Mouse (Mus musculus): ENCODE measurements at regions not wholly inside any gene's neighbourhood (a gene's known extent, or its start where the extent isn't known, plus 50 kb on each side); places are given as distances from the start of the nearest gene placed in this dataset.

DNA sequence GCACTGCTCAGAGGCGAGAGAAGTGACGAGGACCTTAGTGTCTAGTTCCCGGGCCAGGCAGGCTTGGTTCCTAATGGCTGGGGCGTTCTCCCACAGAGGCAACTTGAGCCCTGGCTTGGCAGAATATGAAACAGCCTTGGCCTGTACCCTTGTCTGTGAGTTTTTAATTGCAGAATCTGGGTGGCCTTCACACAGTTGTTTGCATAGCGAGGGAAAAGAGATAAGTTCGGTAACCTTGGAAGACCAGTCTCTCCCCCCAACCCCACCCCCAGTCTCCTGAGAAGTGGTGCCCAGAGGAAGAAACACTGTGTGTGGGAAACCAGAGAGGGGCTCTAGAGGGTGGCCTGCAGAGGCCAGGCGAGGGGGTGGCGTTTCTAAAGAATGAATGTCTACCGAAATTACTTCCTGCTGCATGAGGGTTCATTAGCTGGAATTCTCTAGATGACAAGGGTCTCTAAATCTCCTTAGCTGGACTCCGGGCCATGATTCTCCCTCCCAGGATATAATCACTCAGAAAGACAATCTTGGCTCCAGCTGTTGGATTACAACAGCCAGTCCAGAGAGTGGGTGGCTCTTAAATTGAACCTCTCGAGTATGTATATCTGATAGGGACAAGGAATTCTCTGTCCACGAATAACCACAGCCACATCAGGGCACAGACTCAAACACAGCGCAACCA lies 142.8 kb downstream of the Gm10260 start:
- no peak for DNase-seq (ENCODE audit: low spot score in 2 of 2)

GRCm38 (mm10) chr13:97616919-97617318 lies 143.5 kb downstream of the Gm10260 start:
- DNase-seq (ENCODE audit: low spot score in 2 of 2), result no peak

DNA sequence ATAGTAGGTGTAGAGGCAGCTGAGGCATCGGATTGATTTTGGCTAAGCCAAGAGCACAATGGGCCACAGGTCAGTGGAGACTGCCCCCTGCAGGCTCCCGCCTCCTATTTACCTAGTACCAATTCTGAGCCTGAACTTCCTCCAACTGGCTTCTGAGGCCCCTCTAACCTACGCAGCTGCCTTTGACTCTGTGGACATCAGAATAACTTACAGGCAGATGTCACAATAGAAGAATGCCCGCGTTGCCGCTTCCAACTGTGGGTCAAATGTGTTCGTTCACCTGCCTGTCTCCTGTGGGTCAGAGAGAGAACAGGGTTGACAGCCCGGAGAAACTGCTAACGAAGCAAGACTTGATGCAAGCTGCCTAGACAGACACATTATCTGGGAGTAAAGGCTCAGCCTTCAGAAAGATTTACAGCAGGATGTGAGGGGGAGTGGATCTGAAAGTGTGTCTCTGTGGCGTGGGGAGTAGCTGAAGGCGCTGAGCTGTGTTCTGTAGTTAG lies 153.2 kb downstream of the Gm10260 start:
- DNase-seq (ENCODE audit: low spot score in 2 of 2), result peak in 1 of 2 experiments; percentile 29

DNA sequence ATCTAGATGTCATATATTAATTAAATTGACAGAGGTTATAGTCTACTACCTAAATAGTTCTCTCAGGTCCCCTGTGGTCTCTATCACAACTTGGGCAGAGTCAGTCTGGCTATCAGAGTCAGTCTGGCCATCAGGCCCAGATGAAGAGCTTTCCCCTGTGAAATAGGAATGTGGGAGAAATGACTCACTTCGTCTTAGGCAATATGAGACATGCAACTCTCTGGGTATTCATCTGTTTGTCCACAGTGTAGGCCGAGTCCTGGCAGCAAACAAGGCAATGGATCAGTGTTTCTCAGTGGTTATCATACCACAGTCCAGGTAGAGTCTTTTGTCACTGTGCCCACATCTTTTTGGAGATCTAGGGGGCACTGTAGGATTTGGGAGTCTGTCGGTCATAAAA lies 156.0 kb downstream of the Gm10260 start:
- DNase-seq (ENCODE audit: low spot score in 2 of 2), result no peak

DNA sequence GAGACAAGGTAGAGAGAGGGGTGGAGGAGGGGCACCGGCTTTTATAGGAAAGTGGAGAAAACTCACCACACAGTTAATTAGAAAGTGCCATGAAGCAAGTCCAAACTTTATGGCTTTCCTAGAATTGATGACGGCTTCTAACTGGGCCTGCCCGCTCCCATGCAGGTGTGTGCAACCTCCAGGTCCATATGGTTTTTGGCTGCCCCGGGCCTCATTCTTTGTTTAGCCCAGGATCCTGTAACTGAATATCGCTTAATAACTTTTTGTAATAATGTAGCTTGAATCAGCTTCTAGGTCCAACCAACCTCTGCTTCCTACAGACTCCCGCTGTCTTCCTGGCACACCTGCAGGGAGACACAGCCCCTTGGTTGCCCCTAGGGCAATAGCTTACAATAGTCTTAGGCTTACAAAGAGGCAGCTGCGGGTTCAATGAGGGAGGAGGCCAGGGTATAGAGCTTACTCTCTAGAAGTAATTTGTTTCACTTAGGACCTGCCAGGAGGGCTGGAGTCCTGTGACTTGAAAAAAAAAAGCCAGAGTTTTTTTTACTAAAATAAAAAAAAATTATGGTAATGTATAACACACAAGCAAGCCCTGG lies 159.2 kb downstream of the Gm10260 start:
- DNase-seq (ENCODE audit: low spot score in 2 of 2), result no peak

DNA sequence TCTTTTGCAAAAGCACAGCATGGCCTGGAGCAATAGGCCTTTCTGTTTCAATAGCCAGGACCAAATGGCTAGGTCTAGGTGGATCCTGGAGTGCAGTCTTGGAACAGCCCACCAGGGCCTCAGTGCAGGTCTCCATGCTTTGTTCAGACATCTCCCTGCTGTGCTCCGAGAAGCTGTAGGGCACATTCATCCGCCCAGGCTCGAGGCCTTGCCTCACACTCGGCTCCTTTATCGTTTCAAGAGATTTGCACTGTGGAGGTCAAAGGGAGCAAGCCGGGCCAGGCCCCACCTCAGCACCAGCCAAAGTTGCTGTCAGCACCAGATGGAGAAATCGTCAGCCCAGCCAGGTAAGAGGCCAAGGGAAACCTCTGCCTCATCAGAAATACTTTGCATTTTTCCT lies 160.3 kb downstream of the Gm10260 start:
- no peak for DNase-seq (ENCODE audit: low spot score in 2 of 2)

DNA sequence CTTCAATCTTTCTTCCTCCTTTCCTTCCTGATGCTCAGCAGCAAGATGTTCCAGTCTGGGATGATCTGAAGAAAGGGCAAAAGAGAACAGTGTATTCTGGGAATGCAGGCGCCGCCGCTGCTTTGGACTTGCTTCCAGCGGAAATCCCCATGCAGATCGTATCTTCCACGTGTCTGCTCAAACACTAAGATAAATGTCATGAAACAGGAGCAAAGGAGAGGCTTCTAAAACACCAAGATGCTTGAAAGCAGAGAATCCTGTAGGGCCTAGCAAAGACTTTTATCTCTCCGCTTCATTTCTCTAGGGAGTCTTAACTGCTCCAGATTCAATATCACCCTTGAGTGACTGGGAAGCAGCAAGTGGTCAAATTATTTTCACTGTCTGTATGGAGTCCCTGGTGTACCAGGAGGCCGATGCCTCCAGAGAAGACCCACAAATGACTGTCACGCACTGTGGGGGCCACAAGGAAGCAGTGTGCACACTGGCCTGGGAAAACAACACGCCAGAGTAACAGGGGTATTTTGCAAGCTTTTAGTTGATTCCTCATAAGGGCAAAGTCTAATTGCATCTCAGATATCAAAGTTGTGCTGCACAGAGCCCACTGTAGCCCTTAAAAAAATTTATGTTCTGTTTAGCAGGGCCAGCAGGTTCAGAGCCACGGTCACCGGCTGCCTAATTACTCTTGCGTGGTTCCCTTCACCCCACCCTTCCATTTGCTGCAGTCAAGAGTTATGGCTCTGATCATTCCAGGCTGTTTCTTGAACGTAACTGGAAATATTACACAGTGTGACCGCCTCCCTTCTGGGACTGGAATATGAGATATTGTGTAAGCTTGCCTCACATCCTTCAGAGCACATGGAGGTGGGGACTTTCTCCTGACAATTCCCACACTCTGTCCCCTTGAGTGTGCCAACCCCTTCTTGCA lies 161.7 kb downstream of the Gm10260 start:
- no peak for DNase-seq (ENCODE audit: low spot score in 2 of 2)

GRCm38 (mm10) chr13:97594851-97595250 lies 165.6 kb downstream of the Gm10260 start:
- DNase-seq (ENCODE audit: low spot score in 2 of 2), result no peak

- DNase-seq (ENCODE audit: low spot score in 2 of 2), result no peak
These were observed 170.8 kb downstream of the Gm10260 start for GRCm38 (mm10) chr13:97589626-97590025.

GRCm38 (mm10) chr13:97588085-97588484 lies 172.3 kb downstream of the Gm10260 start:
- no peak for DNase-seq (ENCODE audit: low spot score in 2 of 2)

DNA sequence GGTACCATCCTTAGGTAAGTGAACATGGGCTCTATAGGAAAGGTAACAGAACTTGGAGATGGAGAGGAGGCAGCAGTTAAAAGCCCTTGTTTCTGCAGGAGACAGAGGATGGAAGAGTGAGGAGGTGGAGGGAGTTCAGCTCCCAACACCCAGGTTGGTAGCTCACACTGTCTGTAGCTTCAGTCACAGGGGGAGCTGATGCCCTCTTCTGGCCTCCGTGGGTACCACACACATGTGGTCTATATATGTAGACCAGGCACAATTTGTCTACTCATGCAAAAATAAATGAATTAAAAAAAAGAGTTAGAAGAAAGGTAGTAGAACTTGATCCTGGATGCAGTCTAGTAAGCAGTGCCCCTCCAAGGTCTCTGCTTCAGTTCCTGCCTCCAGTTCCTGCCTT lies 173.3 kb downstream of the Gm10260 start:
- DNase-seq (ENCODE audit: low spot score in 2 of 2), result no peak

DNA sequence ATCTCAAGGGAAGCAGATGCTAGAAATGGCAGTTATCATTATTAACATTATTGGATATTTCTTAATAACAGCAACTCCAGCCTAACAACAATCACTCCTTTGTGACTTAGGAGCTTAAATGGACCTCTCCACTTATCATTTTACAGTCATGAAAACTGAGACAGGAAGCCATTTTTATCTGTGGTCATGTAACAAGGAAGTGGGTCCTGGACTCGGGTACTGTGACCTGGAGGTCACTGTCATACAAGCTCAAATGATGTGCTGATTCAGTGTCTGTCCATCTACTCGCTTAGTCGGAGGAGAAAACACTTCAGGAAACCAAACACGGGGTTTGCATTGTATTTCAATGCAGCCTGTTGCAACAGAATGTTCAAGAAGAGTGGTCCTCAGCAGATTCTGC lies 176.4 kb downstream of the Gm10260 start:
- DNase-seq (ENCODE audit: low spot score in 2 of 2), result no peak

DNA sequence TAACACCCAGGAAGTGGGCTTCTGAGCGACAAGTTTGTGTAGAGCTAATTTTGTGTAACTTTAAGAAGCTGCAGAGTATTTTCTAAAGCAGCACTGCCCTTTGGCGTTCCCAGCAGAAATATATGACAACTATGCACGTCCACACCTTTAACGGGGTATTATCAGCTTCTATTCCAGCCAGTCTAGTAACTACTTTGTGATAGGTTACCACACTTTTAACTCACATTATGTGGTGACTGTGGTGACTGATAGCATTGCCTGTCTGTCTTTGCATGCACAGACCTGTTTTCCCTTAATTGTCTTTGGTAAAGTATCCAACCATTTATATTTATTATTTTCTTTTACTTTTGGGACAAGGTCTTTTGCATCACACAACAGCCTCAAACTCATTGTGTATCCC lies 179.1 kb downstream of the Gm10260 start:
- no peak for DNase-seq (ENCODE audit: low spot score in 2 of 2)

- DNase-seq (ENCODE audit: low spot score in 2 of 2), result no peak
These were observed 180.1 kb downstream of the Gm10260 start for GRCm38 (mm10) chr13:97580241-97580874.

GRCm38 (mm10) chr13:97578595-97578994 lies 181.8 kb downstream of the Gm10260 start:
- no peak for DNase-seq (ENCODE audit: low spot score in 2 of 2)

DNA sequence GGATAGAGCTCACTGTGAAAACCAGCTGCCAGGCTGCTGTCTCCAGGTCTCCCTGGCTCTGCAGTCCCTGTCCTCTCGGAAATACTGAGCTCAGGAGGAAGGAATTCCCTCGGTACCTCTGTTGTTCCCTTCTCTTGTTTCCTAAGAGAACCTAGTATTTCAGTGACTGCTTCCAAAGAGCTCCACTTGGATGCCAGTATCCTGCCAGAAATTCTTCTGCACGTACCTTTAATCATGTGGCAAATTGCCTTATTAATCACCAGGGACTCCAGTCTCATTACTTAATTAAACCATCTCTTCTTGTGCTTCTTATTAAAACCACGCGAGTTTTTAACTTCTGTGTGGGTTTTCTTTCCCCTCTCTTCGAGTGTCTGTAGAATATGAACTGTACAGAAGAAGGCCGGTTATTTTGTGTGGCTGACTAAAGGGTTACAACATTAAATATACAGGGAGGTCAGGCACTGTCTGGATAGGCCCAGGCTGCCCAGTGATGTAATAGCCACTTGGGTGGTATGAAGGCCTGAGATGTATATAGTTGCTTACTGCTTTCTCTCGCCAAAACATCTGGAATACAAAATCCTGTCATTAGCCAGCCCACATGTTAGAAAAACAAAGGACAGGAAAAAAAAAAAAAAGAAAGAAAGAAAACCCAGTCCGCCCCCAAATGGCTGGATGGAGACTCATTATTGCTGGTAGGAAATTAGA lies 183.2 kb downstream of the Gm10260 start:
- DNase-seq (ENCODE audit: low spot score in 2 of 2), result no peak

DNA sequence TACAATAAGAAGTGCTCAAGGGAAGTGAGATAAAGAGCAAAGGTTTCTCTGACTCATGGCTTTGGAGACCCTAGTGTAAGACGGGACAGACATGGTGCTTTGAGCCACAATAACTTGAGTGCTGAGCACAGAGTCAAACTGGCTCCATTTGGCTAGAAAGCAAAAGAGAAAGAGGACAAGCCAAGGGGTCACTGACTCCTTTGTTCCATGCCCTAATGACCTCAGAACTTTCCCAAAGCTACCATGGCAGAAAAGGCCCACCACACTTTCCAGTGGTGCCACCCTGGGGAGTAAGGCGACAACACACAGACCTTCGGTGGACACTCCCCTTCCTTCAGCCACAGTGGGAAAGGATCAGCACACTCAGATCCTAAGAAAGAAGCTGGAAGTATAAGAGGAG lies 186.8 kb downstream of the Gm10260 start:
- no peak for DNase-seq (ENCODE audit: low spot score in 2 of 2)

DNA sequence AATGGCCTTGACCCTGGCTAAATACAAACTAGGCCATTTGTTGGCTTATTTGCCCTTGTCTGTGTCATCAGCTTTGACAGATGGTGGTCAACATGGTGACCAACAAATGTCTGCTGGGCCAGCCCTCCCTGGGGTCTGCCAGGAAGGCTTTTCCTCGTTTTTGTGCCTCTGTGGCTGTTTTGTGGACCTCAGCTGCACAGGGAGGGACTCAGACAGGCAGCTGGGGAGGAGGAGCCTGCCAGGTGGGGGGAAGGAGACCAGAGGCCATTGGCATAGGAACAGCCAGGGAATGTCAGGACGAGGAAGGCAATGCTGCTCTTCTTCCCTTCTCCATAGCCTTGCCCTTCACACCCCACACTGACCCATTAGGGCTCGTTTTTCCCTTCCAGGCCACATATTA lies 188.1 kb downstream of the Gm10260 start:
- no peak for DNase-seq (ENCODE audit: low spot score in 2 of 2)

DNA sequence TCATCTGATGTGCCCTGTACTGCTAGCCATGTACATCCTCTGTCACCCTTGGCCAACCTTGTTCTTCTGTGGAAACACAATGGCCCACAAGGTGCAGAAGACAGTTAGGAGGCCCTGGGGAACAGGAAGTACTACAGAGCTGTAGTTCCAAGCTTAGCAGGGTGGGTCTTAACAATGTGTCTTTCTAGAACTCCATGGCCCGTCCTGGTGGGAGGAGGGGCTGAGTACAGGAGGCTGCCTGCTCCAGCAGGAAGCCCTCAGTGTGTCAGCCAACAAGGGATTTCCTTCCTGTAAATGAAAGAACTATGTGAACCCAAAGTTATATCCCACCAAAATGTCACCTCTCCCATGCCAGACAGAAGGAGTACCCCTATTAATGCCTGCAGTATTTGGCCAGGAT lies 190.4 kb downstream of the Gm10260 start:
- no peak for DNase-seq (ENCODE audit: low spot score in 2 of 2)

DNA sequence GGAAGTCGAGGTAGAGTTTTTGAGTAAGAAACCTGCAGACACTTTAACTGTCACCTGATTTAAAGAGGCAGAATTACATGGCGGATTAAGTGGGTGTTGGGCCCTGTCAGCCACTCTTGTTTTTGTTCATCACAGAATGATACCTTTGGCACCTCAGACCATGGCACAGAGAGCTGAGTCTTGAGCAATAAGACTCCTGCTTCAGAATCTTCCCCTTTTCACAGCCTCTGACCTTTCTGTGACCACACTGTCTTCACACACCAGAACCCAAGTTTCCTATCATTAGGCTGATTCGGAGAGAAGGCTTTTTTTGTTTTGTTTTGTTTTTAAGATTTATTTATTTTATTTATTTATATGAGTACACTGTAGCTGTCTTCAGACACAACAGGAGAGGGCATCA lies 192.8 kb downstream of the Gm10260 start:
- no peak for DNase-seq (ENCODE audit: low spot score in 2 of 2)

DNA sequence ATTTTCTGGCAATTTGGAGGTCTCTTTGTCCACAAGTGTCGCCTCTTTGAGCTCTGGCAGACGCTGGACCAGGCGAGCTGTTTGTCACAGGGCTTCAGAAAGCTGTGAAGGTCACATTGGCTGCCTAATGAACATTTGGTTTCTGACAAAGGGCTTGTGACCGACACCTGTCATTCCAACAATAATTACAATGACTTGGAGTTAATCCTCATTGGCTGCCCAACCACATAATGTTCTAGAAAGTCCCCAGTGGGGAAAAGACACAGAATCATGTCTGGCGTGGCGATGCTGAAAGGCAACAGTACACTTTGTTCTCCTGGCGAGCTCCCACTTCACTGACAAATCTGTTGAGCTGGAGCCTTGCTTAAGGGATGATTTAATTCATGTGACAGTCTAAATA lies 194.4 kb downstream of the Gm10260 start:
- peak; percentile 35 to 86 for DNase-seq (ENCODE audit: low spot score in 2 of 2)
